Mouse (Mus musculus) layer of hippocampus, postnatal 25 days (tissue): Measurements from ENCODE around the gene Icam4. TPM values are rescaled to one million over a fixed set of nuclear protein-coding genes. Genes with fewer than 3 reads are reported as not detected.
A peak's percentile ranks its signal among the peaks of the same experiment; 100 is the strongest.
"Not testable (repeated sequence)": the region's sequence is repeated elsewhere in the genome, so short reads cannot be mapped to it uniquely, and the experiment has no call there.

Experiments
- DNase-seq, 2 experiments: peaks; one replicate each; pipeline ENCODE4 v3.0.0; 2022; ENCODE audit warnings: mixed read lengths in 2 of 2, low spot score in 1 of 2; ENCODE audit errors: extremely low spot score in 1 of 2
- total RNA-seq, 2 experiments: library from RNA; stranded (reverse); gene quantifications; 2 replicates each; pipeline ENCODE4 v1.2.3; 2021

Gene Icam4
- total RNA-seq, 2 experiments from 2014 or later: 0.84 to 0.87 TPM

GRCm38 (mm10) chr9:21010939-21011541 lies 18.1 kb upstream of the Icam4 start:
- DNase-seq: not testable (repeated sequence)

GRCm38 (mm10) chr9:21011846-21012312 lies 17.3 kb upstream of the Icam4 start:
- DNase-seq: no peak

DNA sequence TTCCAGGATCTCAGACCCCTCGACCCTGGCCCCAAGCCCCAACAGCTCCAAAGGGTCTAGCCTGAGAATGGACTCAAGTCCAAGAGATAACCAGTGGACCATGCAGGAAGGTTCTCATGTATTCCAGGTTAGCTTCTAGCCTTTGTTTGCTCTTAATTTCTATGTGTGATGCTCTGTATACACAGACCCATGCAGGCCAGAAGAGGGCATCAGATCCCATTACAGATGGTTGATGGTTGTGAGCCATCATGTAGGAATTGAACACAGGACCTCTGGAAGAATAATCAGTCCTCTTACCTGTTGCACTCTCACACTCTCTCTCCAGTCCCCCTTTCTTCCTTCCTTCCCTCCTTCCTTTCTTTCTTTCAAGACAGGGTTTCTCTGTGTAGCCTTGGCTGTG lies 16.8 kb upstream of the Icam4 start:
- DNase-seq: no peak

DNA sequence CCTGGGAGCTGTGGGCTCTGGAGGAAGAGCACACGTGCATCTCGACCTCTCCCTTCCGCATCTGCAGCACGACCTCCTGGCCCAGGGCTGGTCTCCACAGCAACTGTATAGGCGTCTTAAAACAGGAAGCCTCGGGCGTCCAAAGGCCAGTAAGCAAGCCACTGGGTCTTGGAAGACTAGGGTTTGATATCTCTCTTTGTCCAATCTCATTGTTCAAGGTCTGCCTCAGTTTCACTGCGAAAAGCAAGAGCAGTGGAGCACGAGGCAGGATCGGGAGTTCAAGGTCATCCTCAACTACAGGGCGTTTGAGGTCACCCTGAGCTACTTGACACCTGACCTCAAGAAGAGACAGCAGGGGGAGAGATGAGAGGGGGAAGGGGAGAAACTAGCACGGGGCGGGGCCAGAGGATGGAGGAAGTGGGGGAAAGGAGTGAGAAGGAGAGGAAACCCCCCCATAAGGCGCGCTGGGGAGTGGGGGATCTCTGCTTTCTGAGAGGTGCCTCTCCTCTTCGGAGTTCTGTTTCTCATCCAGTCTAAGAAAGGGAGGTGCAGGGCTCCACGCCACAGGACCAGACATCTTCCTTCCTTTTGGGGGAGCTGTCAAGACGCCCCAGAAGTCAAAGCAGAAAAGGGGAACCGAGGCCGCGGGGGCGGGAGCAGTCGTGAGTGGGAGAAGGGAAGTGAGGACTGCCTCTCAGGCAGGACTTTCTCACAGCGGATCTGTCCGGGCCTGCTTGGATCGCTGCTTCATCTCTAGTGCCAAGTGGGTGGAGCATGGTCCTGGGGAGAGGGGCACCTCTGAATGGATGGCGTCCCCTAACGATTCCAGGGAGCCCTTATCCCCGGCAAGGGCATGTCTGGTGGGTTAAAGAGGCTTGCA lies 14.2 kb upstream of the Icam4 start:
- DNase-seq: peak in 1 of 2 experiments; percentile 13

- DNase-seq: peak in 1 of 2 experiments; percentile 19
Observed at GRCm38 (mm10) chr9:21015571-21016130, 13.5 kb upstream of the Icam4 start, which contains the start of gene Icam1. Gene Icam1 (plus strand): TSS chr9:21015985.

GRCm38 (mm10) chr9:21016331-21017176 lies 12.6 kb upstream of the Icam4 start:
- DNase-seq: no peak

DNA sequence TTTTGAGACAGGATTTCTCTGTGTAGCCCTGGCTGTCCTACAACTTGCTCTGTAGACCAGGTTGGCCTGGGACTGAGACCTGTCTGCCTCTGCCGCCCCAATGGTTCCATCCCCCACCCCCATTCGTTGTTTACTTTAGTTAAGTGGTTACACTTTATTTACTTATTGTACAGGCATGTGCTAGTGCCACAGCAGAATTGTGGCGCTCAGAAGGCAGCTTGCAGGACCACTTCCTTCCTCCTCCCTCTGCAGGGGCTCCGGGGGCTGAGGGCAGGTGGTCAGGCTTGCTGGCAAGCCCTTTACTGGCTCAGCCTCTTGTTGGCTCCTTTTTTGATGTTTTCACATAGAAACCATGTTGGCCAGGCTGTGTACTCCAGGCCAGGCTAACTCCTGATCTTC lies 12.0 kb upstream of the Icam4 start:
- no peak for DNase-seq

- DNase-seq: no peak
Observed at GRCm38 (mm10) chr9:21018600-21018999, 10.6 kb upstream of the Icam4 start.

- no peak for DNase-seq
Observed at GRCm38 (mm10) chr9:21021363-21021762, 7.8 kb upstream of the Icam4 start.

DNA sequence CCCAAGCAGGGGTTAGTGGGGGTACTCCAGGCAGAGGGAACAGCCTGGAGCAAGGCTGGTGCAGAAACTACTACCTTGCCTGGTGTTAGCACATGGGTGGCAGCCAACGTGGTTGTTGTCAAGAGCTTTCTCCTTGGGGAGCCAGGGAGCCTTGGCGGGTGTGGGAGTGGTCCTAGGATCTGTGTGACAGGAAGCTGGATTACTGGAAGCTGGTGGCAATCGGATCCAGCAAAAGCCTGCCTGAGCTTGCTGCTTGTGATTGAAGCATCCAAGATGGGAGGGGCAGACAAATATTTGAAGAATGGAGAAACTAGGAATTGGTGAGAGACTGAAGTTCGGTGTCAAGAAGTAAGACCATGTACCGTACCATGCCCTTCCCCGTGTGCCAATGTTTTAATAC lies 6.9 kb upstream of the Icam4 start:
- no peak for DNase-seq

DNA sequence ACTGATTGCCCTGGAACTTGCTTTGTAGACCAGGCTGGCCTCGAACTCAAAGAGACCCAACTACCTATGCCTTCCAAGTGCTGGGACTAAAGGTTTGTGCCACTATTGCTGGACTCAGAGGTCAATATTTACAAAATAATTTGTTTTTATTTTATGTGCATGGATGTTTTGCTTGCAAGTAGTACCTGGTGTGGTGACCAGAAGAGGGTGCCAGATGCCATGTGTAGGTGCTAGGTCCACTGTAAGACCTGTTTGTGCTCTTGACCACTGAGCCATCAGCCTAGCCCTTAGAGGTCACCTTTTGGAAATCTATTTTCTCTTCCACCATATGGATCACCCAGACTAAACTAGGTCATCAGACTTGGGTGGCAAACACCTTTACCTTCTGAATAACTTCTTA lies 6.4 kb upstream of the Icam4 start:
- DNase-seq: no peak

DNA sequence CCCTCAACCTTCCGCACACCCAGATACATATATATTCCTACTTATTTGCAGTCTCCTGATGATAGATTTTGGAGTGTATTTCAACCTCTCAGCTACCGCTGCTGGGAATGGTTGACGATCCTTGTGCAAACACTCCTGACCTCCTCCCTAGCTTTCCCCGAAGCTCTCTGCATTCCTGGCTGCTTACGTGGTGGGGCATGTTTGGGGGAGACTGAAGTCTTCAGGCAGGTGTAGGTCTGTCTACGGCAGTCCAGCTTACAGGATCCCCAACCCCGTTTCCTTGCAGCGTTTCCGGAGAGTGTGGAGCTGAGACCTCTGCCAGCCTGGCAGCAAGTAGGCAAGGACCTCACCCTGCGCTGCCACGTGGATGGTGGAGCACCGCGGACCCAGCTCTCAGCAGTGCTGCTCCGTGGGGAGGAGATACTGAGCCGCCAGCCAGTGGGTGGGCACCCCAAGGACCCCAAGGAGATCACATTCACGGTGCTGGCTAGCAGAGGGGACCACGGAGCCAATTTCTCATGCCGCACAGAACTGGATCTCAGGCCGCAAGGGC lies 3.8 kb upstream of the Icam4 start:
- no peak for DNase-seq

DNA sequence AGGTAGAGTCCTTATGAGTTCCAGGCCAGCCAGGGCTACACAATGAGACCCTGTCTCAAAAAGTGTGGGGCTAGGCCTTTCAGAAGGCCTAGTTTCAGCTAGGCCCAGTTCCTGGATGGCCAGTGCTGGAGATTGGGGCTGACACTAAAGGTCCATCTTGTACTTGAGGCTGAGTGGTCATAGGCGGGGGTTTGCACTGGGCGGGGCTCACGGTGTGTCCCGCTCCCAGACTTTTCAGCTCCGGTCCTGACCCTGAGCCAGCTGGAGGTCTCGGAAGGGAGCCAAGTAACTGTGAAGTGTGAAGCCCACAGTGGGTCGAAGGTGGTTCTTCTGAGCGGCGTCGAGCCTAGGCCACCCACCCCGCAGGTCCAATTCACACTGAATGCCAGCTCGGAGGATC lies 2.3 kb upstream of the Icam4 start:
- no peak for DNase-seq

GRCm38 (mm10) chr9:21027774-21028290 lies 1.3 kb upstream of the Icam4 start:
- no peak for DNase-seq

DNA sequence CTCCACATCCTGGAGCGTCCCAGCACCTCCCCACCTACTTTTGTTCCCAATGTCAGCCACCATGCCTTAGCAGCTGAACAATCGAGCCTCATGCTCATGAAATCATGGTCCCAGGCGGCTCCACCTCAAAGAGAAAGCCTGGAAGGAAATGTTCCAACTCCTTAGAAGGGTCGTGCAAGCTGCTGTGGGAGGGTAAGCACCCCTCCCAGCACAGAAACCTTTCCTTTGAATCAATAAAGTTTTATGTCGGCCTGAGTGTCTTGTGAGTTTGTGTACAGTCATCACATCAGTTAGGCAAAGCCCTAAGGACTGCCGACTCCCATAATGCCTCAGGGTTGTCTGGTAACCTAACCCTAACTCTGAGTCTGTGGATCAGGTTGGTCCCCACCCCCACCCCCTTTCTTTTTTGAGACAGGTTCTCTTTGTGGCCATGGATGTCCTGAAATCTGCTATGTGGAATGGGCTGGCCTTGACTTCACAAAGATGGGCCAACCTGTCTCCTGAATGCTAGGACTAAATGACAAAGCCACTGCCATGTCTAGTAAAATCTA lies 538 bp upstream of the Icam4 start:
- no peak for DNase-seq

DNA sequence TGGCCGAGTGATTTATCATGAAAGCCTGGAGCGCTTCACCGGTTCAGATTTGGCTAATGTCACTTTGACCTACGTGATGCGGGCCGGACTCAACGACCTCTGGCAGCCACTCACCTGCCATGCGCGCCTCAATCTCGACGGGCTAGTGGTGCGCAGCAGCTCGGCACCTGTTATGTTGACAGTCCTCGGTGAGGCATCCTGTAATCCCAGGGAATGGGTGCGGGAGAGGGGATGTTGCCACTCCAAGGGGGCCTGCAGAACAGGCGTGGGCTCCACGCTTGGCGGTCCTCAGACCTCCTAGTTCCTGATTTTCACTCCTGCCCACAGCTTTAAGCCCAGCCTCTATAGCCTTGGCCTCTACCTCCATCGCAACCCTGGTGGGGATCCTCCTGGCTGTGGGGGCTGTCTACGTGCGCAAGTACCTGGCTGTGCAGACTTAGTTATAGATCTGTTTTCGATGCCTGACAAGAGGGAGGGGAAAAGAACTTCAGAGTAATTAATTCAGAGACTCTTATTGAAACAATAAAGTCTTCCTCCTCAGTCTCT lies 955 bp downstream of the Icam4 start:
- no peak for DNase-seq

GRCm38 (mm10) chr9:21030781-21031250 lies 1.6 kb downstream of the Icam4 start:
- peak; percentile 50 to 73 for DNase-seq

DNA sequence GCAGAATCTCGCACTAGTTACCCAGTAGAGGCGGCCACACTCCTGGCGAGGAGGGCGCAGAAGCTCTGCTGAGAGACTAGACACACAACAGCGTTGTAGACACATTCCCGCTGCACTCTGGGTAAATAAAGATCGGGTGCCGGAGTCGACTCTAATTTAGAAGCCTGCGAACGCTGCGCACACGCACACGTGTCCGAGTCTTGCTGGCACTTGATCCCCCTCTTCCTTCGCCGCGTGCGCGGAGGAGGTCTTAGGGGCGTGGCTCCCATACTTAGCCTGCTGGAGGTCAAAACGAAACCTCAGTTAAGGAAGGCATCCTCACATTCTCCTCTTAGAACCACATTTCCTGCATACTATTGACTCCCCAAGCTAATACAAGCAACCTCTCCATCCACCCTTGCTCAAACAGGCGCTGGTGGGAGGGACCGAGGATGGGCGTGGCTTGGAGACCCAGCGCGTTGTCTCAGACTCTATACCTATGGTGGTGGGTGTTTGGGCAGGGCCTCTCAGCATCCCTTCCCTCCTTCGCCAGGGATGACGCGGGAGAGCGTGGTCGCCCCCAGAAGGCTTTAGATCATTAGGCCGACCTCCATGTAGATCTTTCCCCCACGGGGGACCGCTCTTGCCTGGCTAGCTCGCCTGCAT lies 2.2 kb downstream of the Icam4 start:
- DNase-seq: peak; percentile 52 to 78

- DNase-seq: peak in 1 of 2 experiments; percentile 63
Observed at GRCm38 (mm10) chr9:21031896-21032351, 2.8 kb downstream of the Icam4 start, which contains the start of gene Icam5. Gene Icam5 (plus strand): TSS chr9:21032073.
